Mouse (Mus musculus) effector memory CD4-positive, alpha-beta T cell, adult 5 months (primary cell): ENCODE results near the gene Pla2g1b. TPM values are rescaled to one million over a fixed set of nuclear protein-coding genes. Genes with fewer than 3 reads are reported as not detected.

Source experiments
- polyA plus RNA-seq: library from polyadenylated mRNA; unstranded; fragments of 100-300 nt; shearing (Covaris generic); gene quantifications from one replicate; pipeline ENCODE4 v1.2.1, GENCODE M21; 2017

The Pla2g1b gene
- polyA plus RNA-seq = not detected

DNA sequence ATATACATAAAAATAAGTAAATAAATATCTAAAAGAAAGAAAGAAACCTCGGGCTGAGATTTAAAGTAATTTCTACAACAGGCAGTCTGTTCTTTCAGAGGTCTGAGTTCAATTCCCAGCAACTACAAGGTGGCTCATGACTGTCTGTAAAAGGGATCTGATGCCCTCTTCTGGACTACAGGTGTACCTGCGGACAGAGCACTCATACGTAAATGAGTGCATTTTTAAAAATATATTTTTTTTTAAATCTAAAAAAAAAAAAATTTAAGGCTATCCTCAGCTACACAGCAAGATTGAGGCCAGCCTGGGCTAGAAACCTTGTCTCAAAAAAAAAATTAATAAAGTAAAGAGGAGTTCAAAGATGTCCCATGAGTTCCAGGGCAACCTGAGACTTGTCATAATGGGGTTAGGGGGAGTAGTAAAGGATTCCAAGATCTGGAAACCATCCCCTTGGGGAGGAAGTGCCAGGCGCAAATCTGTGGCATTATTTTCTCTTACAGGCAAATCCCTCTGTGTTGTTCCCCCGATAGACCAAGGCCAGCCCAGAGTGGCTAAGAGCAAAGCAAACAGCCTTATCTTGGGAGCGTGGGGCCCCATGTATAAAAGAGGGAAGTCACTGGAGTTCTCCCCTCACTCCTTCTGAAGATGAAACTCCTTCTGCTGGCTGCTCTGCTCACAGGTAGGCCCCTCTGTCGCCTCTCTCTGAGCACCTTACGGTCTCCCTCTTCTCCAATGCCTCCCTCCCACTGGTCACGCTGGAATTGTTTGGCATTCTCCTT lies at the start of gene Pla2g1b:
TSS of gene Pla2g1b (plus strand) at position 621 of the 779 bp plus-strand sequence.

DNA sequence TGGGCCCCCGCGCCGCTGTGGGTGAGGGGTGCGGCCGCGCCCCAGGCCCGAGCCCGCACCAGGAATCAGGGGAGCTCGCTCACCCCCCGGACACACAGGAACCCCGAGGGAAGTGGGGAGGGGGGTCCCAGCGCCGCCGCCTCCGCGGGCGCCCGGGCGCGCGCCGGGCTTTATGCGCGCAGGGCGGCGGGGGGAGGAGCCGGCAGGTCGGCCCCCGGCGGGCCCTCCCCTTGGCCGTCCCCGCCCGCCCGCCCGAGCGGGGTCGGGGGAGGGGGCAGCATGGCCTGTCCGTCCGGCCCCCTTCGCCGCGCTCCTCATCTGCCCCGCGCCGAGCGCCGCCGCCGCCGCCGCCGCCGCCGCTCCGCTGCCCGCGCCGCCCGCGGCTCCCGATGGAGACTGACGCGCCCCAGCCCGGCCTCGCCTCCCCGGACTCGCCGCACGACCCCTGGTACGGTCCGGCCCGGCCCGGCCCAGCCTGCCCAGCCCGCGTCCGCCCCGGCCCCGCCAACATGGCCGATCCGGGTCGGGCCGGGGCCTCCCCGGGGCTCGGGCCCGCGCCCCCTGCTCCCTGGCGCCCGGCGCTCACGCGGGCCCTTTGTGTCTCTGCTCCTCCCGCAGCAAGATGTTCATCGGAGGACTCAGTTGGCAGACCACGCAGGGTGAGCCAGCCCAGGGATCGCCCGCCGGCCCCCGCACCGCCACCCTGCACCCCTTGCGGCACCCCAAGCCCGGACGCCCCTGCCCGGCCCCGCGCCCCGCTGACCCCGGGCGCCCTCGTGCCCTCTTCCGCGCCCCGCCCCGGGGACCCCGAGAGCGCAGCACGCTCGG lies 36.5 kb upstream of the Pla2g1b start, which contains the start of gene Msi1:
TSS of gene Msi1 (plus strand) at position 241 of the 828 bp plus-strand sequence.

DNA sequence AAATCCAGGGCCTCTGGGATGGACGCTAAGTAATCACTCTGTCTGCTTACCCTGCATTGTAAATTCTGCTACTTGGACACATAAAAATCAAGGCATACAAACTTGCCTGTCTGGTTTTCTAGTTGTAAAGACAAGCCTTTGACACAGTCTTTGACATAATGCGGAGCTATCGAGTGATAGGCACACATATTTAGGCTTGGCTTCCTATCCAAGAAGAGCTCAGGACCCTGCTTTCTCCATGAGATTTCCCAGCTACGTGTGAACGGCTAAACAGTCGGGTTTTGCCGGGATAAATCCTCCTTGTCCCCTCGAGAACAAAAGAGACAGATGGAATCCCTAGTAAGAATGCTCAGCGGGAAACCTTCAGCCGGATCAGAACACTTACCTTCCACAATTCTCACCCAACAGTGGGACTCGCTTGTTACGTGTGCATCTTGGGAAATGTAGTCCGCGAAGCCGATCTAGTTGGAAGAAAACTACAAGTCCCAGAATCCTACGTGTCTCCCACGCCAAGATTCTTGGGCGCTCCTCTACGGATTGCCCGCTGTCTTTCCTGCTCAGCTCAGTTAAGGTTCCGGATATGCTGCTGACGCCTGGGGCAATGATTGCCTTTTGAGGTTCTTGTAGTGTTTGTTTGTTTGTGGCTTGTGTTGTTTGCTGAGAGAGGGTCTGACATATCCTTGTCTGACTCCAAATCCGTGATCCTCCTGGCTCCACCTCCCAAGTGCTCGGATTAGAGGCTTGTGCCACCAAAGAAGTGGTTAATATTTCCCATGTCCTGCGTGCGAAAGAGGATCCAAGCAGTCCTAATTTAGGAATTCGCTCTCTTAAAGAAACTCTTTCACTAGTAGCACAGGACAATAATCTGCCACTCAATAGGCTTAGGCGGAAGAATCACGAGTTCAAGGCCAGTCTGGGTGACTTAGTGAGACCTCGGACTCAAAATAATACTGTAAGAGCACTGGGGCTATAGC lies 18.2 kb downstream of the Pla2g1b start, which contains the start of gene Sirt4:
TSS of gene Sirt4 (minus strand) at position 779 of the 974 bp plus-strand sequence.

DNA sequence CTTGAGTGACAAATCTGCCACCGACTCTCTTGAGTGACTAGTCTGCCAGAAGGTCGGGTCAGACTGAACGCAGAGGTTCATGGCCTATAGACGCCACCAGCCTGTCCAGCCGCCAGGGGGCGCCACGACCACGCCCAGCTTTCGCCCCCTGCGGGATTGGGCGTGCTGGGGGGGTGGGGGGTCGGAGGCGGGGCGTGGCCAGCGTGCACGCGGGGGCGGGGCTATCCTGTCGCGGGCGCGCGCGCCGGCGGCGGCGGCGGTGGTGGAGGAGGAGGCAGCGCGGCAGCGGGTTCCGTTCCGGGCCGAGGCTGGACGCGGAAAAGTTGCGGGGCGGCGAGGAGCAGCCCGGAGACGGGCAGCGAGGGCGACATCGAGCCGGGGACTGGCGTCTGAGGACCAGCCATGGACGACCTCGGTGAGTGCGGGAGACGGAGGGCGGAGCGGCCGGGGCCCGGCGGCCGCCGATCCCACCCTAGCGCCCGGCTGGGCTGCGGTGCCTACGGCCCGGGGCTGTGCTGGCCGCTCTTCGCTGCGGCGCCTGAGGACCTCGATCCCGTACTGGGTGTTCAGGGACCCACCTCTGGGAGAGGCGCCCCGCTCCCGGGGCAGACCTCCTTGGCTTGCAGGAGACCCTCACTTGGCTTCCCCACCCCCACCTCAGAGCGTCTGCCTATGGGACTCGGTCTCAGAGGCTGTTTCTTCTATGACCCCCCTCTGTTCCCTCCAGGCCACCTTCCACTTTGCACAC lies 40.6 kb downstream of the Pla2g1b start, which contains the start of gene Pxn:
TSS of gene Pxn (plus strand) at position 223 of the 748 bp plus-strand sequence.

Other genes starting within 250 kb of the Pla2g1b start
- 138 TPM for gene Pop5, start 230.4 kb upstream of the Pla2g1b start, polyA plus RNA-seq
- 142 TPM for gene Rnf10, start 193.4 kb upstream of the Pla2g1b start, polyA plus RNA-seq
- 43.4 TPM for gene Coq5, start 186.6 kb upstream of the Pla2g1b start, polyA plus RNA-seq
- 366 TPM for gene Dynll1, start 165.3 kb upstream of the Pla2g1b start, polyA plus RNA-seq
- gene Srsf9, start 139.1 kb upstream of the Pla2g1b start, polyA plus RNA-seq = 71.4 TPM
- gene Gatc, start 125.1 kb upstream of the Pla2g1b start, polyA plus RNA-seq = 7.8 TPM
- gene Triap1, start 125.0 kb upstream of the Pla2g1b start, polyA plus RNA-seq = 21.0 TPM
- gene Cox6a1, start 117.3 kb upstream of the Pla2g1b start, polyA plus RNA-seq = 423 TPM
- gene Msi1, start 36.7 kb upstream of the Pla2g1b start, polyA plus RNA-seq = not detected
- 17.6 TPM for gene Sirt4, start 18.5 kb downstream of the Pla2g1b start, polyA plus RNA-seq
- 75.3 TPM for gene Pxn, start 40.4 kb downstream of the Pla2g1b start, polyA plus RNA-seq
- gene Rplp0, start 93.2 kb downstream of the Pla2g1b start, polyA plus RNA-seq = 2,166 TPM
- 53.7 TPM for gene Gcn1l1, start 99.0 kb downstream of the Pla2g1b start, polyA plus RNA-seq
- gene Rab35, start 165.6 kb downstream of the Pla2g1b start, polyA plus RNA-seq = 17.5 TPM